Mouse (Mus musculus): ENCODE measurements at regions not wholly inside any gene's neighbourhood (a gene's known extent, or its start where the extent isn't known, plus 50 kb on each side); places are given as distances from the start of the nearest gene placed in this dataset.

DNA sequence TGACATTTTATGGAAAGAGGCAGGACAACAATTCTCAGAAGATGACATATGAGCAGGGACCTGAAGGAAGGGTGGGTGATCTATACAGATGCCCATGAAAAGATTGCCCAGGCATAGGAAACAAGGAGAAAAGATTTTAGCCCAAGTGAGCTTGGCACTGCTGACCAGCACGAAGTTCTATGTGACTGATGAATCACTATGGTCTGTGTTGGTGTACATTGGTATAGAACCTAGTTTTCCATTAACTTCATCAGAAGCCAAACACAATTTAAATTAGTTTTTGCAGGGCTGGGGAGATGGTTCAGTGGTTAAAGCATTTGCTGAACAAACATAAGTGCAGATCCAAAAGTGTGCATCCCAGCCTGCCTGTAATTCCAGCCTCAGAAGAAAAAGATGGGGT, 847.2 kb downstream of the Diaph3 start:
- Histone ChIP-seq H3K27me3 (ENCODE audit: control insufficient read depth, insufficient read depth, low read length) (no peaks in the 10 kb centered on the region), H3K36me3 (replicated peaks; ENCODE audit: control insufficient read depth, insufficient read depth, low read length) (no peaks in the 10 kb centered on the region), H3K4me3 (ENCODE audit: low read depth, low read length) (no peak overlapping the region), H3K9me3 (replicated peaks; ENCODE audit: control insufficient read depth, low read length) (no peaks in the 10 kb centered on the region), H3K4me2 (ENCODE audit: low read depth, low read length) (no peak overlapping the region), H3K27ac (ENCODE audit: low read depth) (no peak overlapping the region), H3K9ac (replicated peaks; ENCODE audit: low read depth, low read length) (no peak overlapping the region), H3K4me1 (ENCODE audit: control insufficient read depth, insufficient read depth) (no peaks in the 10 kb centered on the region)
- ATAC-seq (ENCODE audit: insufficient read depth, low read depth) (no peak), DNase-seq (ENCODE audit: low spot score) (no peak)
- TF ChIP-seq EP300 (IDR thresholded peaks at IDR 0.05; ENCODE audit: low read depth), result no peak
- TF ChIP-seq CTCF (IDR thresholded peaks at IDR 0.05; ENCODE audit: low read depth), result no peak
- 86% methylated on average over 1 of the region's 1 CpGs for WGBS

DNA sequence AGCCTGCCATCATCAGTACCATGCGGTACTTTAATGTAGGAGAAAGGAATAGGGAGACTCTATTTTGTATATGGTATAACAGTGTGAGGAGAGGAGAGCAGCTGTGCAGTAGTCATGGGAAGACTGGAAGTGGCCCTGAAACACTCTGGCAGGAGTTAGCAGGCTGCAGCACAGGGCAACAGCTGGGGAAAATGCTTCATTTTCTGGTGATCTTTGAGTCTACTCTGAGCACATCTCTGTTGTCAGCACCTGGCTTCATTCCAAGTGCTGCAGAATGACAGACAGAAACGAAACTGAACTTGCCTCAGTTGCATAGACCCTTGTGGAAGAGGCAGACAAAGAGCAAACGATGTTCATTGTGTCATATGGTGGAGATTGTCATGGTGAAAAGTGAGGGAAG, 847.7 kb downstream of the Diaph3 start:
- TF ChIP-seq EP300 (IDR thresholded peaks at IDR 0.05; ENCODE audit: low read depth), result no peak
- no peak for TF ChIP-seq CTCF (IDR thresholded peaks at IDR 0.05; ENCODE audit: low read depth)
- no peak for DNase-seq (ENCODE audit: low spot score)
- no peak; the same call in 1 of the 2 replicates for ATAC-seq (ENCODE audit: insufficient read depth, low read depth)
- WGBS, result 45% methylated on average over 3 of the region's 3 CpGs
- Histone ChIP-seq H3K9ac (replicated peaks; ENCODE audit: low read depth, low read length) (no peak overlapping the region), H3K4me2 (ENCODE audit: low read depth, low read length) (no peak overlapping the region), H3K4me3 (ENCODE audit: low read depth, low read length) (no peak overlapping the region), H3K9me3 (replicated peaks; ENCODE audit: control insufficient read depth, low read length) (no peaks in the 10 kb centered on the region), H3K4me1 (ENCODE audit: control insufficient read depth, insufficient read depth) (no peaks in the 10 kb centered on the region), H3K36me3 (replicated peaks; ENCODE audit: control insufficient read depth, insufficient read depth, low read length) (no peaks in the 10 kb centered on the region), H3K27ac (ENCODE audit: low read depth) (no peak overlapping the region), H3K27me3 (ENCODE audit: control insufficient read depth, insufficient read depth, low read length) (no peaks in the 10 kb centered on the region)

DNA sequence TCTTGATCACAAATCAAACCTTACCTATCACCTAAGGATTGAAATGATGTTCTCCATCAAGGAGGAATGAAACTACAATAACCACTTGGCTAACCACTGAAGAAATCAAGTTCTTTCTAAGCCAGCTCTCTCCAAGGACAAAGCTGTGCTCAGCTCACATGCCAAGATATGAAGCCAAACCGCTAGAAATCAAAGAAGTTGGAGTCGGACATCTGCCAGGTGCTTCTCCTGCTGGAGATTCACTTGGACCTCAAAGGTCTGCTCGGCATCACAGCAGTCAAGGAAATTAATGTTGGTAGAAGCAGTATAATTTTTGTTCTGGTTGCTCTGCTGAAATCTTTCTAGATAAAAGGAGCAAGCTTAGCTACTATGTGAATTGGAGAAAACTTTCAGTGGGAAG, 850.5 kb downstream of the Diaph3 start:
- Histone ChIP-seq H3K4me1 (ENCODE audit: control insufficient read depth, insufficient read depth) (no peaks in the 10 kb centered on the region), H3K4me3 (ENCODE audit: low read depth, low read length) (no peak overlapping the region), H3K9me3 (replicated peaks; ENCODE audit: control insufficient read depth, low read length) (no peaks in the 10 kb centered on the region), H3K9ac (replicated peaks; ENCODE audit: low read depth, low read length) (no peak overlapping the region), H3K4me2 (ENCODE audit: low read depth, low read length) (no peak overlapping the region), H3K27ac (ENCODE audit: low read depth) (no peak overlapping the region), H3K36me3 (replicated peaks; ENCODE audit: control insufficient read depth, insufficient read depth, low read length) (no peaks in the 10 kb centered on the region), H3K27me3 (ENCODE audit: control insufficient read depth, insufficient read depth, low read length) (no peaks in the 10 kb centered on the region)
- ATAC-seq (ENCODE audit: insufficient read depth, low read depth) (no peak), DNase-seq (ENCODE audit: low spot score) (no peak)
- TF ChIP-seq CTCF (IDR thresholded peaks at IDR 0.05; ENCODE audit: low read depth), result no peak
- no peak for TF ChIP-seq EP300 (IDR thresholded peaks at IDR 0.05; ENCODE audit: low read depth)
- 90% methylated on average over 3 of the region's 3 CpGs for WGBS

DNA sequence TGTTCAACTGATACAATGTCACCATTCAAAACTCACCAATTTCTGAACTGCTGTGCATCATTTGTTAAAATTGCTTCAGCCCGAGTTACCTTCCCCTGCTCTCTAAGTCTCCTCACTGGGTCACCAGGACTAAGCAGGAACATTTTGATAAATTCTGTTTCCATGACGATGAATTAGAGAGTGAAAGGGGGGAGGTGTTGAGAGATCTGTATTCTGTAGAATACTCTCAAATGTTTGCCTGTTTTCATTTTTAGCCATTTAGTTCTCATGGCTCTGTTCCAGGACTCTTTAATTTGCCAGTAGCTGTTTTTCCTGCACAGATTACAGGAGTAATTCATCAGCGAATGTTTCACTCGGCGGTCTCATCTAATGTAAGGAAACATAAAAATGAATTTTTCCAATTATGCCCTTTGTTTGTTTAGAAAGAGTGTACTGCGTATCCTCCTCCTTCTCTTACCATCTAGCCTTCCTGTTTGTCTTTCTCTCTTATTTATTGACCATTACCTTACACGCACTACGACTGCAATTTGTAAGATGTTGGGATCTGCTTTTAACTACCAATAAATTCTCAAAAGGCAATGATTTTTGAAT, 879.3 kb downstream of the Diaph3 start:
- 68% methylated on average over 8 of the region's 8 CpGs for WGBS
- Histone ChIP-seq H3K9ac (replicated peaks; ENCODE audit: low read depth, low read length) (no peak overlapping the region), H3K9me3 (replicated peaks; ENCODE audit: control insufficient read depth, low read length) (no peaks in the 10 kb centered on the region), H3K27ac (ENCODE audit: low read depth) (no peak overlapping the region), H3K4me2 (ENCODE audit: low read depth, low read length) (no peak overlapping the region), H3K36me3 (replicated peaks; ENCODE audit: control insufficient read depth, insufficient read depth, low read length) (no peaks in the 10 kb centered on the region), H3K4me1 (ENCODE audit: control insufficient read depth, insufficient read depth) (no peaks in the 10 kb centered on the region), H3K4me3 (ENCODE audit: low read depth, low read length) (no peak overlapping the region), H3K27me3 (ENCODE audit: control insufficient read depth, insufficient read depth, low read length) (no peaks in the 10 kb centered on the region)
- ATAC-seq (ENCODE audit: insufficient read depth, low read depth) (no peak), DNase-seq (ENCODE audit: low spot score) (no peak)
- TF ChIP-seq CTCF (IDR thresholded peaks at IDR 0.05; ENCODE audit: low read depth), result no peak
- TF ChIP-seq EP300 (IDR thresholded peaks at IDR 0.05; ENCODE audit: low read depth), result no peak

DNA sequence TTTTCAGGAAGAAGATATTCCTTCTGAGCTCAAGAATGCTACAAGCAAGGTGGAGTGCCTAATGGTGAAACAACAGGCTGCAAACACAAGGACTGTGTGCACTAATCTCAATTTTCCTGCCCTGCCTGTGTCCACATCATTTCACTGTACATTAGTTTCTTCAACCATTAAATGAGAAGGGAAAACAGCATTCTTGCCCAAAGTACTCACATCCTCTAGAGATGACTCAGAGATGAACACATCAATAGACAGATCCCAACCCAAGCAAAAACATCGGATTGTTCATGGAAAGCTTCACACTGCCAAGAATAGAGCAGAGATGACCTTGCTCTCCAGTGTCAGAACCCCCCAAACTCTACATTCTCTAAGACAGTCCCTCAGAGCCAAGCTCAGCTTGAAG, 886.8 kb downstream of the Diaph3 start:
- Histone ChIP-seq H3K36me3 (replicated peaks; ENCODE audit: control insufficient read depth, insufficient read depth, low read length) (no peaks in the 10 kb centered on the region), H3K27ac (ENCODE audit: low read depth) (no peak overlapping the region), H3K9me3 (replicated peaks; ENCODE audit: control insufficient read depth, low read length) (no peaks in the 10 kb centered on the region), H3K4me2 (ENCODE audit: low read depth, low read length) (no peak overlapping the region), H3K9ac (replicated peaks; ENCODE audit: low read depth, low read length) (no peak overlapping the region), H3K4me3 (ENCODE audit: low read depth, low read length) (no peak overlapping the region), H3K27me3 (ENCODE audit: control insufficient read depth, insufficient read depth, low read length) (no peaks in the 10 kb centered on the region), H3K4me1 (ENCODE audit: control insufficient read depth, insufficient read depth) (no peaks in the 10 kb centered on the region)
- DNase-seq (ENCODE audit: low spot score), result no peak
- TF ChIP-seq CTCF (IDR thresholded peaks at IDR 0.05; ENCODE audit: low read depth), result no peak
- no peak for TF ChIP-seq EP300 (IDR thresholded peaks at IDR 0.05; ENCODE audit: low read depth)
- ATAC-seq (ENCODE audit: insufficient read depth, low read depth), result no peak
- WGBS, result 10% methylated on average over 1 of the region's 1 CpGs

DNA sequence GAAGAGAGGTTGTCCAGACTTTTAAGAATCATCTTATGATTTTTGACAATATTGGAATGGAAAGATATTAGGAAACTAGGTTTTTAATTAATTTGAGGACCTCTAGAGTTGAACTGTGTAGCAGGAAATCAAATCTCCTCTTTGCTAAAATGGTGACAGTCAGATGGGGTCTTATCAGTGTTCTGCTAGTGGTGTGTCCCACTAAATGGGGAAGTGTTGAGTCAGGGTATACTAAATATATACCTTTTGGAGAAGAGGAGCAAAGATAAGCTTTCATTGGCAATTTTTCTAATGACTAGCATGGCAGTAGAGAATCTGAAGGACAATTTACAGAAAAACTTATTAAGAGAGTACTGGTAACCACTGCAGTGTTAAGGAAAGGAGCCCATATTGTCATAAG, 889.4 kb downstream of the Diaph3 start:
- no peak for ATAC-seq (ENCODE audit: insufficient read depth, low read depth)
- no peak for TF ChIP-seq CTCF (IDR thresholded peaks at IDR 0.05; ENCODE audit: low read depth)
- TF ChIP-seq EP300 (IDR thresholded peaks at IDR 0.05; ENCODE audit: low read depth), result no peak
- Histone ChIP-seq H3K36me3 (replicated peaks; ENCODE audit: control insufficient read depth, insufficient read depth, low read length) (no peaks in the 10 kb centered on the region), H3K27ac (ENCODE audit: low read depth) (no peak overlapping the region), H3K4me3 (ENCODE audit: low read depth, low read length) (no peak overlapping the region), H3K9me3 (replicated peaks; ENCODE audit: control insufficient read depth, low read length) (no peaks in the 10 kb centered on the region), H3K4me2 (ENCODE audit: low read depth, low read length) (no peak overlapping the region), H3K4me1 (ENCODE audit: control insufficient read depth, insufficient read depth) (no peaks in the 10 kb centered on the region), H3K9ac (replicated peaks; ENCODE audit: low read depth, low read length) (no peak overlapping the region), H3K27me3 (ENCODE audit: control insufficient read depth, insufficient read depth, low read length) (no peaks in the 10 kb centered on the region)
- no peak for DNase-seq (ENCODE audit: low spot score)
